Mouse (Mus musculus): Measurements from ENCODE around the gene Fam20c. TPM values are rescaled to one million over a fixed set of nuclear protein-coding genes. Genes with fewer than 3 reads are reported as not detected.

Gene Fam20c
- polyA plus RNA-seq (2016; fragmentation: Nextera tagmentation; extraction: Ambion mirVana): 44.1 and 45.8 TPM in 2 replicates

GRCm38 (mm10) chr5:138754303-138755120, at the start of gene Fam20c:
Fam20c (plus strand) TSS chr5:138754514.
- WGBS: under 1% methylated on average over 74 of the region's 98 CpGs
- H3K4me1 ChIP-seq: peaks cover 55% of the 10 kb centered on the region

GRCm38 (mm10) chr5:138707367-138707766, 46.9 kb upstream of the Fam20c start:
- H3K4me1 ChIP-seq: no peaks in the 10 kb centered on the region
- H3K9ac ChIP-seq: no peak overlapping the region
- no peak overlapping the region for H3K4me2 ChIP-seq (replicated peaks)
- H3K27ac ChIP-seq: no peak overlapping the region
- H3K36me3 ChIP-seq: no peaks in the 10 kb centered on the region
- no peak for ATAC-seq (ENCODE audit: low FRiP score)
- H3K4me3 ChIP-seq: no peak overlapping the region
- H3K9me3 ChIP-seq (replicated peaks): no peaks in the 10 kb centered on the region
- H3K27me3 ChIP-seq: no peaks in the 10 kb centered on the region

More at GRCm38 (mm10) chr5:138754303-138755120, at the start of gene Fam20c:
- Histone ChIP-seq H3K4me2 (replicated peaks) (peak within 1 kb of the TSS; percentile 93), H3K9me3 (replicated peaks) (no peaks in the 10 kb centered on the region), H3K27ac (peak within 1 kb of the TSS; percentile 96), H3K27me3 (peaks cover 25% of the 10 kb centered on the region), H3K4me3 (peak within 1 kb of the TSS; percentile 67), H3K9ac (peak within 1 kb of the TSS; percentile 91), H3K36me3 (0 out of 2 replicates have a peak, but pooled peaks cover 3% of the 10 kb centered on the region)
- peak; percentile 83 for ATAC-seq (ENCODE audit: low FRiP score)

- Histone ChIP-seq H3K36me3 (no peaks in the 10 kb centered on the region), H3K9ac (no peak overlapping the region), H3K4me1 (no peaks in the 10 kb centered on the region), H3K27me3 (no peaks in the 10 kb centered on the region), H3K9me3 (replicated peaks) (no peaks in the 10 kb centered on the region), H3K4me2 (replicated peaks) (no peak overlapping the region), H3K27ac (no peak overlapping the region), H3K4me3 (no peak overlapping the region)
- ATAC-seq (ENCODE audit: low FRiP score): no peak
These were observed 45.7 kb upstream of the Fam20c start for GRCm38 (mm10) chr5:138708591-138708990.

GRCm38 (mm10) chr5:138715561-138716095, 38.7 kb upstream of the Fam20c start:
- Histone ChIP-seq H3K27me3 (no peaks in the 10 kb centered on the region), H3K4me3 (no peak overlapping the region), H3K36me3 (no peaks in the 10 kb centered on the region), H3K9me3 (replicated peaks) (no peaks in the 10 kb centered on the region), H3K4me2 (replicated peaks) (no peak overlapping the region), H3K4me1 (no peaks in the 10 kb centered on the region), H3K27ac (no peak overlapping the region), H3K9ac (no peak overlapping the region)
- WGBS: 41% methylated on average over 14 of the region's 14 CpGs
- ATAC-seq (ENCODE audit: low FRiP score): no peak

- Histone ChIP-seq H3K4me1 (no peaks in the 10 kb centered on the region), H3K4me2 (replicated peaks) (no peak overlapping the region), H3K27ac (no peak overlapping the region; the same call in 1 of the 2 replicates), H3K9me3 (replicated peaks) (no peaks in the 10 kb centered on the region), H3K9ac (no peak overlapping the region), H3K4me3 (no peak overlapping the region), H3K36me3 (no peaks in the 10 kb centered on the region), H3K27me3 (no peaks in the 10 kb centered on the region)
- WGBS: 54% methylated on average over 13 of the region's 13 CpGs
- peak; percentile 64 for ATAC-seq (ENCODE audit: low FRiP score)
These were observed 33.8 kb upstream of the Fam20c start for GRCm38 (mm10) chr5:138720329-138721190.

GRCm38 (mm10) chr5:138724417-138724816, 29.9 kb upstream of the Fam20c start:
- H3K36me3 ChIP-seq: no peaks in the 10 kb centered on the region
- no peaks in the 10 kb centered on the region for H3K27me3 ChIP-seq
- no peak for ATAC-seq (ENCODE audit: low FRiP score)
- H3K4me1 ChIP-seq: no peaks in the 10 kb centered on the region
- no peak overlapping the region for H3K9ac ChIP-seq
- no peaks in the 10 kb centered on the region for H3K9me3 ChIP-seq (replicated peaks)
- no peak overlapping the region for H3K27ac ChIP-seq
- WGBS: 92% methylated on average over 5 of the region's 5 CpGs
- H3K4me2 ChIP-seq (replicated peaks): no peak overlapping the region
- no peak overlapping the region for H3K4me3 ChIP-seq

- WGBS: 71% methylated on average over 7 of the region's 7 CpGs
- H3K27me3 ChIP-seq: no peaks in the 10 kb centered on the region
These were observed 29.2 kb upstream of the Fam20c start for GRCm38 (mm10) chr5:138725151-138725550.

GRCm38 (mm10) chr5:138730863-138731262, 23.5 kb upstream of the Fam20c start:
- Histone ChIP-seq H3K4me3 (no peak overlapping the region), H3K27ac (no peak overlapping the region), H3K36me3 (no peaks in the 10 kb centered on the region), H3K27me3 (no peaks in the 10 kb centered on the region), H3K9ac (no peak overlapping the region), H3K4me1 (no peaks in the 10 kb centered on the region), H3K9me3 (replicated peaks) (no peaks in the 10 kb centered on the region), H3K4me2 (replicated peaks) (no peak overlapping the region)
- no peak for ATAC-seq (ENCODE audit: low FRiP score)
- 79% methylated on average over 5 of the region's 5 CpGs for WGBS

More at GRCm38 (mm10) chr5:138725151-138725550, 29.2 kb upstream of the Fam20c start:
- Histone ChIP-seq H3K4me2 (replicated peaks) (no peak overlapping the region), H3K27ac (no peak overlapping the region), H3K36me3 (no peaks in the 10 kb centered on the region), H3K9ac (no peak overlapping the region), H3K4me1 (no peaks in the 10 kb centered on the region), H3K9me3 (replicated peaks) (no peaks in the 10 kb centered on the region), H3K4me3 (no peak overlapping the region)
- no peak for ATAC-seq (ENCODE audit: low FRiP score)

- no peak for ATAC-seq (ENCODE audit: low FRiP score)
- Histone ChIP-seq H3K4me1 (no peaks in the 10 kb centered on the region), H3K27me3 (no peaks in the 10 kb centered on the region), H3K9me3 (replicated peaks) (no peaks in the 10 kb centered on the region), H3K9ac (no peak overlapping the region), H3K27ac (no peak overlapping the region), H3K36me3 (no peaks in the 10 kb centered on the region), H3K4me2 (replicated peaks) (no peak overlapping the region), H3K4me3 (no peak overlapping the region)
- 91% methylated on average over 11 of the region's 11 CpGs for WGBS
These were observed 20.9 kb upstream of the Fam20c start for GRCm38 (mm10) chr5:138733317-138733899.

- no peaks in the 10 kb centered on the region for H3K4me1 ChIP-seq
- no peak for ATAC-seq (ENCODE audit: low FRiP score)
- no peaks in the 10 kb centered on the region for H3K36me3 ChIP-seq
- no peaks in the 10 kb centered on the region for H3K27me3 ChIP-seq
- no peak overlapping the region for H3K4me2 ChIP-seq (replicated peaks)
- H3K9ac ChIP-seq: no peak overlapping the region
- 88% methylated on average over 17 of the region's 18 CpGs for WGBS
- H3K9me3 ChIP-seq (replicated peaks): no peaks in the 10 kb centered on the region
- no peak overlapping the region for H3K4me3 ChIP-seq
- H3K27ac ChIP-seq: no peak overlapping the region
These were observed 20.3 kb upstream of the Fam20c start for GRCm38 (mm10) chr5:138734018-138734417.

- H3K4me3 ChIP-seq: no peak overlapping the region
- no peak overlapping the region for H3K9ac ChIP-seq
- H3K4me2 ChIP-seq (replicated peaks): no peak overlapping the region
- 78% methylated on average over 8 of the region's 8 CpGs for WGBS
- ATAC-seq (ENCODE audit: low FRiP score): no peak
- H3K36me3 ChIP-seq: no peaks in the 10 kb centered on the region
- H3K4me1 ChIP-seq: no peaks in the 10 kb centered on the region
- H3K27me3 ChIP-seq: no peaks in the 10 kb centered on the region
- no peaks in the 10 kb centered on the region for H3K9me3 ChIP-seq (replicated peaks)
- H3K27ac ChIP-seq: no peak overlapping the region
These were observed 19.0 kb upstream of the Fam20c start for GRCm38 (mm10) chr5:138735201-138735757.

GRCm38 (mm10) chr5:138740150-138740549, 14.2 kb upstream of the Fam20c start:
- no peaks in the 10 kb centered on the region for H3K4me1 ChIP-seq
- no peak overlapping the region for H3K4me2 ChIP-seq (replicated peaks)
- no peaks in the 10 kb centered on the region for H3K27me3 ChIP-seq
- H3K9me3 ChIP-seq (replicated peaks): no peaks in the 10 kb centered on the region
- no peak overlapping the region for H3K9ac ChIP-seq
- H3K36me3 ChIP-seq: no peaks in the 10 kb centered on the region
- no peak overlapping the region for H3K4me3 ChIP-seq
- no peak for ATAC-seq (ENCODE audit: low FRiP score)
- 77% methylated on average over 3 of the region's 3 CpGs for whole genome bisulfite sequencing
- H3K27ac ChIP-seq: no peak overlapping the region
